7 mouse cellular contexts compared by ENCODE assay signal in genomic region chr9:70421257-70422056, GRCm38 (mm10). TPM values are rescaled to one million over a fixed set of nuclear protein-coding genes. Genes with fewer than 3 reads are reported as not detected.
DNase-seq lines count a peak whose midpoint lies in the region; ATAC-seq and TF ChIP-seq lines count a peak whose summit lies in the region.

Ccnb2 (minus strand) TSS chr9:70421547.

- peak within 1 kb of the TSS; percentile 55; the same call in 1 of the 2 replicates for H3K27ac ChIP-seq in embryonic facial prominence, embryonic 13.5 days
- H3K27ac ChIP-seq in kidney, adult 2 months (ENCODE audit: insufficient read depth, low read depth, low read length) = no peak within 1 kb of the TSS
- H3K27ac ChIP-seq in limb, embryonic 12.5 days = peak within 1 kb of the TSS; percentile 83
- H3K27ac ChIP-seq in midbrain, embryonic 15.5 days = no peak within 1 kb of the TSS

- peak within 1 kb of the TSS; percentile 82 for H3K9ac ChIP-seq in embryonic facial prominence, embryonic 13.5 days
- H3K9ac ChIP-seq in limb, embryonic 12.5 days (replicated peaks) = peak within 1 kb of the TSS; percentile 81
- H3K9ac ChIP-seq in midbrain, embryonic 15.5 days = no peak within 1 kb of the TSS

- H3K4me2 ChIP-seq in embryonic facial prominence, embryonic 13.5 days = peak within 1 kb of the TSS; percentile 95
- peak within 1 kb of the TSS; percentile 87 for H3K4me2 ChIP-seq in limb, embryonic 12.5 days
- H3K4me2 ChIP-seq in midbrain, embryonic 15.5 days = peak within 1 kb of the TSS; percentile 99

- DNase-seq in adrenal gland, postnatal 25 days = peak; percentile 87
- peak; percentile 86 to 89 for DNase-seq in heart, adult 18-20 months
- peak; percentile 94 for DNase-seq in kidney, adult 2 months
- peak; percentile 90 to 95 for DNase-seq in spleen, postnatal 10 days (ENCODE audit: low spot score in 2 of 2)

- H3K9me3 ChIP-seq in embryonic facial prominence, embryonic 13.5 days = no peaks in the 10 kb centered on the region
- H3K9me3 ChIP-seq in limb, embryonic 12.5 days = no peaks in the 10 kb centered on the region
- no peaks in the 10 kb centered on the region for H3K9me3 ChIP-seq in midbrain, embryonic 15.5 days

- ATAC-seq in embryonic facial prominence, embryonic 13.5 days (ENCODE audit: insufficient number of reproducible peaks, insufficient read depth, low FRiP score, low TSS enrichment, low read depth) = peak; percentile 89; the same call in 1 of the 2 replicates
- ATAC-seq in limb, embryonic 12.5 days (ENCODE audit: insufficient number of reproducible peaks, insufficient read depth, low FRiP score, low TSS enrichment, low read depth) = peak; percentile 98
- ATAC-seq in midbrain, embryonic 15.5 days (replicated peaks) = peak; percentile 97

- H3K4me3 ChIP-seq in embryonic facial prominence, embryonic 13.5 days = peak within 1 kb of the TSS; percentile 76
- peak within 1 kb of the TSS; percentile 36 for H3K4me3 ChIP-seq in kidney, adult 2 months (ENCODE audit: insufficient read depth, low read depth, low read length)
- peak within 1 kb of the TSS; percentile 75 for H3K4me3 ChIP-seq in limb, embryonic 12.5 days (replicated peaks)
- H3K4me3 ChIP-seq in midbrain, embryonic 15.5 days = peak within 1 kb of the TSS; percentile 49

- H3K27me3 ChIP-seq in embryonic facial prominence, embryonic 13.5 days = no peaks in the 10 kb centered on the region
- no peaks in the 10 kb centered on the region for H3K27me3 ChIP-seq in kidney, adult 2 months (replicated peaks; ENCODE audit: control insufficient read depth, insufficient read depth, low read length)
- no peaks in the 10 kb centered on the region for H3K27me3 ChIP-seq in limb, embryonic 12.5 days
- H3K27me3 ChIP-seq in midbrain, embryonic 15.5 days (replicated peaks) = no peaks in the 10 kb centered on the region

- TF ChIP-seq CTCF in kidney, adult 2 months (conservative IDR thresholded peaks at IDR 0.05; ENCODE audit: insufficient read depth, insufficient read length, low read depth, low read length) = no peak

- peaks cover 42% of the 10 kb centered on the region for H3K36me3 ChIP-seq in embryonic facial prominence, embryonic 13.5 days
- H3K36me3 ChIP-seq in kidney, adult 2 months (ENCODE audit: control insufficient read depth, insufficient read depth, low read length) = peaks cover 6% of the 10 kb centered on the region
- peaks cover 46% of the 10 kb centered on the region for H3K36me3 ChIP-seq in limb, embryonic 12.5 days
- peaks cover 10% of the 10 kb centered on the region; the same call in 1 of the 2 replicates for H3K36me3 ChIP-seq in midbrain, embryonic 15.5 days (replicated peaks)

- H3K4me1 ChIP-seq in embryonic facial prominence, embryonic 13.5 days = peaks cover 10% of the 10 kb centered on the region; the same call in 1 of the 2 replicates
- H3K4me1 ChIP-seq in kidney, adult 2 months (ENCODE audit: control insufficient read depth, insufficient read depth, low read length) = 0 out of 2 replicates have a peak, but pooled peaks cover 2% of the 10 kb centered on the region
- peaks cover 7% of the 10 kb centered on the region for H3K4me1 ChIP-seq in limb, embryonic 12.5 days (replicated peaks)
- peaks cover 8% of the 10 kb centered on the region for H3K4me1 ChIP-seq in midbrain, embryonic 15.5 days

- no peak for TF ChIP-seq POLR2A in kidney, adult 2 months (IDR thresholded peaks at IDR 0.05; ENCODE audit: low read depth, low read length)

- 2% methylated on average over 45 of the region's 45 CpGs for WGBS in embryonic facial prominence, embryonic 13.5 days
- 3% methylated on average over 45 of the region's 45 CpGs for WGBS in kidney, adult 2 months
- 3% methylated on average over 45 of the region's 45 CpGs for WGBS in limb, embryonic 12.5 days
- 4% methylated on average over 45 of the region's 45 CpGs for WGBS in midbrain, embryonic 15.5 days

RNA-seq across cellular contexts. Expression of gene Ccnb2, which starts in this region (rescaled TPM):
- total RNA-seq in adrenal gland, postnatal 25 days (2021) = 9.0 and 10.9 TPM in 2 replicates
- polyA plus RNA-seq in embryonic facial prominence, embryonic 13.5 days (2015; fragmentation: Nextera tagmentation; extraction: Ambion mirVana) = 180 and 193 TPM in 2 replicates
- total RNA-seq in heart, adult 18-20 months (2021) = under 1 TPM; 0.54 to 0.67 TPM
- polyA plus RNA-seq in kidney, adult 2 months (2012; rRNA removed) = 1.2 and 1.5 TPM in 2 replicates
- 215 and 223 TPM in 2 replicates for polyA plus RNA-seq in limb, embryonic 12.5 days (2016; fragmentation: Nextera tagmentation; extraction: Ambion mirVana)
- polyA plus RNA-seq in midbrain, embryonic 15.5 days (2015; fragmentation: Nextera tagmentation; extraction: Ambion mirVana) = 22.5 and 29.4 TPM in 2 replicates

Comparison
In these comparisons a context has a peak if more than half of its experiments do, and no peak if none do; other contexts are left out.
1. Peak in DNase-seq in heart, adult 18-20 months; RNA of the gene not detected or under 1 TPM.
2. H3K27ac ChIP-seq: peak in embryonic facial prominence, embryonic 13.5 days (single experiment) and limb, embryonic 12.5 days (single experiment); none in kidney, adult 2 months (single experiment) and midbrain, embryonic 15.5 days (single experiment).
3. Peak in every context shown above with its lines, with median percentiles within 50 percentile points of each other: DNase-seq, ATAC-seq, H3K4me2 ChIP-seq and H3K4me3 ChIP-seq.